Mouse (Mus musculus) neural tube, embryonic 15.5 days (tissue): ENCODE results near the gene Kel. TPM values are rescaled to one million over a fixed set of nuclear protein-coding genes. Genes with fewer than 3 reads are reported as not detected.

ENCODE experiments used
- ATAC-seq: fragments of 200-750 bp; cut with Nextera tagmentation; 2 replicates; pipeline ENCODE4 v1.8.0; 2017; ENCODE audit warnings: mild to moderate bottlenecking, moderate TSS enrichment, moderate library complexity; ENCODE audit not compliant: low FRiP score
- H3K27ac ChIP-seq: fragments of 300-500 bp; sonication (generic); replicated peaks from 2 replicates; pipeline ENCODE4 v1.5.1; 2015; ENCODE audit warnings: mild to moderate bottlenecking, inconsistent platforms
- H3K27me3 ChIP-seq: fragments of 300-500 bp; sonication (generic); replicated peaks from 2 replicates; pipeline ENCODE4 v1.6.1; 2015; ENCODE audit warnings: inconsistent platforms
- H3K36me3 ChIP-seq: fragments of 300-500 bp; sonication (generic); 2 replicates; pipeline ENCODE4 v1.6.1; 2015; ENCODE audit warnings: inconsistent platforms
- H3K4me1 ChIP-seq: fragments of 300-500 bp; sonication (generic); 2 replicates; pipeline ENCODE4 v1.6.1; 2015; ENCODE audit warnings: inconsistent platforms
- H3K4me2 ChIP-seq: fragments of 300-500 bp; sonication (generic); 2 replicates; pipeline ENCODE4 v1.6.1; 2015; ENCODE audit warnings: inconsistent platforms, mild to moderate bottlenecking, moderate library complexity
- H3K4me3 ChIP-seq: fragments of 300-500 bp; sonication (generic); replicated peaks from 2 replicates; pipeline ENCODE4 v1.5.1; 2015; ENCODE audit warnings: mild to moderate bottlenecking, inconsistent platforms
- H3K9ac ChIP-seq: fragments of 300-500 bp; sonication (generic); replicated peaks from 2 replicates; pipeline ENCODE4 v1.6.1; 2015; ENCODE audit warnings: mild to moderate bottlenecking, inconsistent platforms
- H3K9me3 ChIP-seq: fragments of 300-500 bp; sonication (generic); replicated peaks from 2 replicates; pipeline ENCODE4 v1.6.1; 2016; ENCODE audit warnings: inconsistent platforms
- WGBS: fragments of 180-500 bp; shearing (Covaris S2); methylation state at CpG from one replicate; pipeline ENCODE4 v1.1.7; 2015; ENCODE audit warnings: mixed read lengths; 5-methylcytosine and 5-hydroxymethylcytosine counted together
- polyA plus RNA-seq: library from polyadenylated mRNA; unstranded; fragments of >200 nt; fragmentation: Nextera tagmentation; extraction: Ambion mirVana; gene quantifications from 2 replicates; pipeline ENCODE4 v1.2.1, GENCODE M21; 2015

Kel gene
- polyA plus RNA-seq, 1 experiment from 2014 or later, result 0.51 TPM

DNA sequence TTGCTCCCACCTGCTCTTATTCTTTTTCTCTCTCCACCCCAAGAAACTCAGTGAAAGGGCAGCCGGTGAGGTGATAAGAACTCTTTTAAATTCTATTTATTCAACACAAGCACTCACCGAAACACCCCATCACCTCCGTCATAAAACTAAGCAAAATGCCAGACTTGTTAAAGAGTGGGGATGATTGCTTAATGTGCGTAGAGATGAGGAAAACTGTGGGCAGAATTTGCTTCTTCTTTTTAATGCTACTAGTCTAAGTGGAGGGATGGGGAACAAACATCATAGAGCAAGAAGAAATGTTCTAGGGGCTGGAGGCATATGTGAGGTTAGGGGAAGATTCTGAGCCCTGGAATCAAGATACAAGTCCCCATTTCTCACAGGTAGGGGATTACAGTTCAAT lies 61.4 kb downstream of the Kel start:
- H3K27ac ChIP-seq, result no peak overlapping the region
- no peaks in the 10 kb centered on the region for H3K4me1 ChIP-seq
- H3K9ac ChIP-seq, result no peak overlapping the region
- H3K4me3 ChIP-seq, result no peak overlapping the region
- no peak for ATAC-seq
- 88% methylated on average over 4 of the region's 4 CpGs for WGBS
- no peaks in the 10 kb centered on the region for H3K9me3 ChIP-seq
- H3K27me3 ChIP-seq, result no peaks in the 10 kb centered on the region
- H3K36me3 ChIP-seq, result no peaks in the 10 kb centered on the region
- H3K4me2 ChIP-seq, result no peak overlapping the region

DNA sequence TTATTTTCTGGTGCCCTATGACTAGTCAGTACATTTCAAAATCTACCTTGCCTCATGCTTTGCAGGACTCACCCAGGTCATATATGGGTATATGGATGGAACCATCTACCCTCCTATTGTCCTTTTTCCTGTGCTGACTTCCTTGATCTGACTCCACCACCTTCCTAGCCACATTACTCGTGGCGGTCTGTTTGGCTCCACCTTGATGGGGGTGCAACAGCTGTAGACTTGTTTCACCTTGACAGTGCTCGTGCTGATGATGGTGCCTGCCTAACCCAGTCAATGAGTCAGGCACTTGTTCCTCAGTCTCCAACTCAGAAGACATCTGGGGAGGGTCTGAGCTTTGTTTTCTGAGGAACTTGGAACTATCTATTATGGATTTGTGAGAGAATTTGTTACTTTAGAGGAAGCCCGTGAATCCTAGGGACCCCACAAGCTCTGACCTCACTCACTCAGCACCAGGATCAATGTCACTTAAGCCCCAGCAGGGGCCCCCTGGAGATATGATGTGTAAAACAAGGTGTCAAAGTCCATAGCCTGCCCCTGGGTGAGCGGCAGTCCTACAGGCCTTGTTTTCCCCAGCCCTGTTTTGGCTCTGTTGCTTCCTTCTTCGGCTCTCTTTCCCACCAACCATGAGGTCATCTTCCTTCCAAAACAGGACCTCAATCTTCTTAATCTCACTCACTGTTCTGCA lies 62.8 kb downstream of the Kel start:
- no peak for ATAC-seq
- Histone ChIP-seq H3K9me3 (no peaks in the 10 kb centered on the region), H3K4me1 (no peaks in the 10 kb centered on the region), H3K36me3 (no peaks in the 10 kb centered on the region), H3K4me3 (no peak overlapping the region), H3K9ac (no peak overlapping the region), H3K4me2 (no peak overlapping the region), H3K27me3 (no peaks in the 10 kb centered on the region), H3K27ac (no peak overlapping the region)
- WGBS, result 89% methylated on average over 6 of the region's 6 CpGs

DNA sequence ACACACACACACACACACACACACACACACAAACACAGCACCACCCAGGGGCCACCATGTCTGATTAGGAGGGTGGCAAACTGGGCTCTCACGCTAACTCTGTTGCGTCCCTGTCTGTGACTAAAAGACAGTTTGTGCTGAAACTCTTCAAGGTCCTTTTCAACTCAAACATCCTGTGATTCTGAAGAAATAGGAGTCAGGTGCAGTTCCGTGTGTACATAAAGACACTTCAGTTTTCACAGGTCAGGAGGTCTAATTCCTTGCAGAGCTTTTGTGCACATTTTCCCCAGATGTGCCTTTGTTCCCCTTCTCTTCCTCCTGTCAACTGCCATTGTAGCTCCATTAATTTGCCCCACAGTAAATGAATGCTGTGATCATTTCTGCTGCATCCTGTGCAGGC lies 63.7 kb downstream of the Kel start:
- Histone ChIP-seq H3K27me3 (no peaks in the 10 kb centered on the region), H3K36me3 (no peaks in the 10 kb centered on the region), H3K9ac (no peak overlapping the region), H3K9me3 (no peaks in the 10 kb centered on the region), H3K4me3 (no peak overlapping the region), H3K4me1 (no peaks in the 10 kb centered on the region), H3K4me2 (no peak overlapping the region), H3K27ac (no peak overlapping the region)
- WGBS, result 55% methylated on average over 3 of the region's 3 CpGs
- no peak for ATAC-seq

DNA sequence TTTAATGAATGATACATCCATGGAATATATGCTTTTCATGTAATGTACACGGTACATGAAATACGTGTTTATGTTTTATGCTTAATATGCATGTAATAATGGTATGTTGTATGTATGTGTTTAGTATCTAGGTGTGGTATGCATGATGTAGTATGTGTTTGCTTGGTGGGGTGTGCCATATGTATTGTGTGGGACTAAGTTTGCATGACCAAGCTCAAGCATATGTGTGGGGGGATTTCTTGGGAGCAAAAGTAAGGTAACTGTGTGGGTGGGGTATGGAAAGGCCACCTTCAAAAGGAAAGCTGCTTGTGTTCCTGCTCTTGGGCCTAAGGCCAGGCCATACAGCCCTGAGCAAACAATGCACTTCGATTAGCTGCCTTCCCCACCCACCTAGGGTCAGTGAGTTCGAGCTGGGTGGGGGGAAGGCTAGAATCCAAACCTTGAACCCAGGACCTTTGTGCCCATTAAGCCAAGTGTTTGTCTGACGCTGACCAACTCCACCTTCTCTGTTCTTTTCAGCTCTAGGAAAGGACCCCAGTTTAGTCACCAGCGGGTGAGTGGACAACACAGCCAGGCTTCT lies 66.1 kb downstream of the Kel start:
- Histone ChIP-seq H3K4me2 (no peak overlapping the region), H3K9ac (no peak overlapping the region), H3K27ac (no peak overlapping the region), H3K4me3 (no peak overlapping the region), H3K4me1 (no peaks in the 10 kb centered on the region), H3K9me3 (no peaks in the 10 kb centered on the region), H3K27me3 (no peaks in the 10 kb centered on the region), H3K36me3 (no peaks in the 10 kb centered on the region)
- no peak for ATAC-seq
- whole genome bisulfite sequencing, result 82% methylated on average over 6 of the region's 6 CpGs

DNA sequence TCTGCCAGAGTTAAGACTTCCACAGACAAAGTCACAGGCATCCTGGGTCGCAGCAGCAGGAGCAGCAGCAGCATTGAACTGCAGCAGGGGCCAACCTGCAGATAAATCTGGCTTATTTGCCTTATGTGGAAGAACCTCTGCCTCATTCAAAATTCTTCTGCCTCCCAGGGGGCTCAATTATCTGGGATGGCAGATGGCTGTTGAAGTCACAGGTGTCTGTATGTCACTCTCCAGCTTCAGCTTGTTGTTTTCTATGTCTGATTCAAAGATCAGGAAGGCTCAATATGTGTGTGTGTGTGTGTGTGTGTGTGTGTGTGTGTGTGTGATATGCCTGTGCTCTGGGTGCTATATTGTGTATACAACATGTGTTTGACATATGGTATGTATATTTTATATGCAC lies 66.7 kb downstream of the Kel start:
- Histone ChIP-seq H3K4me2 (no peak overlapping the region), H3K9me3 (no peaks in the 10 kb centered on the region), H3K4me1 (no peaks in the 10 kb centered on the region), H3K36me3 (no peaks in the 10 kb centered on the region), H3K9ac (no peak overlapping the region), H3K4me3 (no peak overlapping the region), H3K27me3 (no peaks in the 10 kb centered on the region), H3K27ac (no peak overlapping the region)
- WGBS, result 26% methylated on average over 1 of the region's 1 CpGs
- no peak for ATAC-seq

Other genes starting within 250 kb of the Kel start
- 2.3 TPM in 1 of 2 replicates, not detected in the other for gene Prss1, start 245.4 kb downstream of the Kel start, polyA plus RNA-seq
- 1.3 TPM in 1 of 2 replicates, not detected in the other for gene Prss2, start 182.6 kb downstream of the Kel start, polyA plus RNA-seq
- 38.0 and 46.7 TPM in 2 replicates for gene Ephb6, start 98.9 kb downstream of the Kel start, polyA plus RNA-seq
- gene Trpv6, start 67.9 kb downstream of the Kel start, polyA plus RNA-seq, result 0.84 and 1.0 TPM in 2 replicates
- not detected in 2 replicates for gene Trpv5, start 23.6 kb downstream of the Kel start, polyA plus RNA-seq
- gene Llcfc1, start 19.9 kb downstream of the Kel start, polyA plus RNA-seq, result not detected in 2 replicates
- gene Olfr459, start 70.8 kb upstream of the Kel start, polyA plus RNA-seq, result not detected in 2 replicates
- gene Pip, start 143.2 kb upstream of the Kel start, polyA plus RNA-seq, result not detected in 2 replicates
- gene Sval2, start 148.7 kb upstream of the Kel start, polyA plus RNA-seq, result not detected in 2 replicates
- gene Sval1, start 247.3 kb upstream of the Kel start, polyA plus RNA-seq, result not detected in 2 replicates